Mouse (Mus musculus) ES-E14 (cell line): ENCODE data around the gene Olfr982. TPM values are rescaled to one million over a fixed set of nuclear protein-coding genes. Genes with fewer than 3 reads are reported as not detected.

Experiments used
- DNase-seq: peaks from one replicate; pipeline ENCODE4 v3.0.0-alpha.2; 2013; ENCODE audit warnings: low read depth, low spot score
- H3K27ac ChIP-seq: 2 replicates; pipeline ENCODE4 v1.5.1; 2012; ENCODE audit warnings: low read depth, mild to moderate bottlenecking, low read length, moderate library complexity, mixed read lengths; ENCODE audit not compliant: poor library complexity, insufficient read depth, severe bottlenecking
- H3K36me3 ChIP-seq: 2 replicates; pipeline ENCODE4 v1.6.1; 2012; ENCODE audit warnings: mild to moderate bottlenecking, low read length, moderate library complexity, mixed read lengths; ENCODE audit not compliant: control insufficient read depth, poor library complexity, insufficient read depth, severe bottlenecking
- H3K4me1 ChIP-seq, 2 experiments: fragments of 150-350 bp in 1 of 2; sonication (generic) in 1 of 2; 2 replicates each; pipeline ENCODE4 v1.6.1; 2012; ENCODE audit warnings: low read length in 2 of 2, mild to moderate bottlenecking in 1 of 2, mixed read lengths in 1 of 2; ENCODE audit not compliant: control insufficient read depth in 2 of 2, insufficient read depth in 2 of 2, poor library complexity in 1 of 2
- H3K4me3 ChIP-seq, 2 experiments: fragments of 150-350 bp in 1 of 2; sonication (generic) in 1 of 2; 2 replicates each; pipeline ENCODE4 v1.5.1; 2012; ENCODE audit warnings: low read length in 2 of 2, low read depth in 1 of 2, mild to moderate bottlenecking in 1 of 2, mixed read lengths in 1 of 2; ENCODE audit not compliant: insufficient read depth in 1 of 2, poor library complexity in 1 of 2, severe bottlenecking in 1 of 2
- H3K9ac ChIP-seq: 2 replicates; pipeline ENCODE4 v1.6.1; 2012; ENCODE audit warnings: low read depth, mild to moderate bottlenecking, low read length, mixed read lengths; ENCODE audit not compliant: poor library complexity, insufficient read depth, severe bottlenecking
- H3K9me3 ChIP-seq: fragments of 150-350 bp; sonication (generic); 2 replicates; pipeline ENCODE4 v1.6.1; 2012; ENCODE audit warnings: low read depth, mild to moderate bottlenecking, low read length; ENCODE audit not compliant: control insufficient read depth, insufficient read depth
- CHD2 ChIP-seq: IDR thresholded peaks from 2 replicates; pipeline ENCODE4 v1.6.1; 2014; ENCODE audit warnings: mild to moderate bottlenecking, low read depth, low read length, inconsistent platforms
- HCFC1 ChIP-seq: IDR thresholded peaks from 2 replicates; pipeline ENCODE4 v1.6.1; 2012; ENCODE audit warnings: low read length, inconsistent platforms, borderline replicate concordance; ENCODE audit not compliant: insufficient read depth
- MAFK ChIP-seq: IDR thresholded peaks from 2 replicates; pipeline ENCODE4 v1.6.1; 2014; ENCODE audit warnings: mild to moderate bottlenecking, low read depth, low read length, inconsistent platforms; ENCODE audit not compliant: insufficient read depth
- ZC3H11A ChIP-seq: IDR thresholded peaks from 2 replicates; pipeline ENCODE4 v1.6.1; 2012; ENCODE audit warnings: low read depth, mild to moderate bottlenecking, inconsistent platforms, low read length, borderline replicate concordance
- ZNF384 ChIP-seq: IDR thresholded peaks from 2 replicates; pipeline ENCODE4 v1.6.1; 2012; ENCODE audit warnings: low read depth, low read length, inconsistent platforms
- in situ Hi-C, 2 experiments: fragments of 600-800 bp; cut with MboI; formaldehyde crosslinking; loops; one replicate each; pipeline ENCODE4 v1.15.1; 2025; ENCODE audit warnings: low sequenced_read_pairs in 2 of 2, inconsistent platforms in 1 of 2; ENCODE audit not compliant: unreplicated experiment in 2 of 2
- total RNA-seq: library from RNA; depleted of rRNA; stranded (reverse); fragments of 300-350 nt; gene quantifications from 2 replicates; pipeline ENCODE4 v1.2.3, GENCODE M21; 2012; rRNA removed

The Olfr982 gene
- total RNA-seq, 1 experiment, result not detected

DNA sequence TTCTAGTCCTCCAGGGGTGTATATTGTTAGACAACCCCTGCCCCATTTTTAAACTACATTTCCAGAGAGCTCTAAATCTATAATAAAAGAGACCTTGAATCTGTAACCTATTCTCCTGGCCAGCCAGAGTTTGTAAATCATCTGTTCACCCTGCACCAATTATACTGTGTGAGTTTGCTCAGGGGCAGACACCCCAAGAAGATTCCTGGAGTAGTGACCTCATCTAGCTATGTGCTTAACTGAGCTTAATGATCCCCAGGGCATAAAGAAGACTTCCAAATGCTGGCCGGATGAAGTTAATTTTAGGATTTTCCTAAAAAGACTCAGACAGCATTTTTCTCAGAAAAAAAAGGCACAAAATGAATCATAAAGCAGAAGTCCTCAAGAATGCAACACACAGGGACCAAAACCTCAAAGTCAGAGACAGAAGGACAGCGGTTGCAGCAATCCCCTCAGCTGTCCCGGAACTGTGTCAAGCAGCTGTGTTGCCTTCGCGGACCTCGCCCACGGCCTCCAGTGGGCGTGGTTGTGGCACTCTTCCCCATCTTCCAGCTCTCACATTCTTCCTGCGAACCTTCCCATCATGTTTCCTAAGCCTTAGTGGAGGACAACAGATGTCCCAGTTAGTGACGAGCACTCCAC, 43.1 kb downstream of the Olfr982 start:
- H3K4me1 ChIP-seq, result no peaks in the 10 kb centered on the region
- H3K36me3 ChIP-seq, result no peaks in the 10 kb centered on the region
- no peak overlapping the region for H3K9ac ChIP-seq
- H3K9me3 ChIP-seq, result no peaks in the 10 kb centered on the region
- no peak for DNase-seq
- in situ Hi-C loops, result no loop called here
- H3K4me3 ChIP-seq, result no peak overlapping the region
- TF ChIP-seq CHD2, result no peak
- no peak for TF ChIP-seq HCFC1
- no peak for TF ChIP-seq ZC3H11A
- TF ChIP-seq MAFK, result no peak
- TF ChIP-seq ZNF384, result no peak
- H3K27ac ChIP-seq, result no peak overlapping the region

GRCm38 (mm10) chr9:40117287-40117659, 43.6 kb downstream of the Olfr982 start:
- Histone ChIP-seq H3K4me3 (no peak overlapping the region), H3K9ac (no peak overlapping the region), H3K27ac (no peak overlapping the region), H3K4me1 (no peaks in the 10 kb centered on the region), H3K36me3 (no peaks in the 10 kb centered on the region), H3K9me3 (no peaks in the 10 kb centered on the region)
- no peak for DNase-seq
- no peak for TF ChIP-seq CHD2
- TF ChIP-seq ZNF384, result no peak
- no peak for TF ChIP-seq ZC3H11A
- TF ChIP-seq HCFC1, result no peak
- no peak for TF ChIP-seq MAFK
- in situ Hi-C loops, result no loop called here

Other genes starting within 250 kb of the Olfr982 start
- gene Olfr971, start 237.0 kb upstream of the Olfr982 start, total RNA-seq, result not detected in 2 replicates
- not detected in 2 replicates for gene Olfr972, start 207.4 kb upstream of the Olfr982 start, total RNA-seq
- gene Olfr229, start 166.5 kb upstream of the Olfr982 start, total RNA-seq, result not detected in 2 replicates
- gene Olfr974, start 136.3 kb upstream of the Olfr982 start, total RNA-seq, result not detected in 2 replicates
- gene Olfr975, start 121.8 kb upstream of the Olfr982 start, total RNA-seq, result not detected in 2 replicates
- gene Olfr976, start 112.7 kb upstream of the Olfr982 start, total RNA-seq, result not detected in 2 replicates
- gene Olfr978, start 81.7 kb upstream of the Olfr982 start, total RNA-seq, result not detected in 2 replicates
- 0.13 TPM in 1 of 2 replicates, not detected in the other for gene Olfr979, start 70.4 kb upstream of the Olfr982 start, total RNA-seq
- gene Olfr980, start 64.2 kb upstream of the Olfr982 start, total RNA-seq, result 0.16 TPM in 1 of 2 replicates, not detected in the other
- gene Olfr981, start 52.4 kb upstream of the Olfr982 start, total RNA-seq, result not detected in 2 replicates
- gene Olfr983, start 19.8 kb downstream of the Olfr982 start, total RNA-seq, result 0.13 and 0.21 TPM in 2 replicates
- 0.36 and 0.48 TPM in 2 replicates for gene Olfr984, start 40.4 kb downstream of the Olfr982 start, total RNA-seq
- 3.4 and 3.8 TPM in 2 replicates for gene Olfr985, start 56.4 kb downstream of the Olfr982 start, total RNA-seq
- not detected in 2 replicates for gene Tmem225, start 74.3 kb downstream of the Olfr982 start, total RNA-seq
- gene Olfr986, start 107.1 kb downstream of the Olfr982 start, total RNA-seq, result 0.31 and 0.53 TPM in 2 replicates
- 2.1 and 2.2 TPM in 2 replicates for gene Zfp202, start 118.5 kb downstream of the Olfr982 start, total RNA-seq
- 3.1 TPM in 2 replicates for gene Scn3b, start 195.4 kb downstream of the Olfr982 start, total RNA-seq